Mouse (Mus musculus): Measurements from ENCODE around the gene Nup50. TPM values are rescaled to one million over a fixed set of nuclear protein-coding genes. Genes with fewer than 3 reads are reported as not detected.

Nup50 gene
- total RNA-seq, 2 experiments from 2014 or later: 13.3 TPM

- peak; percentile 94 for DNase-seq
Observed at GRCm38 (mm10) chr15:84987874-84988825, 64.9 kb downstream of the Nup50 start, which contains the start of gene 5031439G07Rik. 5031439G07Rik (minus strand) TSS chr15:84988551.

- DNase-seq: no peak
Observed at GRCm38 (mm10) chr15:84989098-84989497, 65.9 kb downstream of the Nup50 start.

- no peak for DNase-seq
Observed at GRCm38 (mm10) chr15:84989771-84990170, 66.6 kb downstream of the Nup50 start.

Small RNA genes within 50 kb of the gene (microRNA-seq; reads per million reads assigned to microRNA genes)
- gene Mir1249 (ENCODE audit: borderline replicate concordance in 2 of 2): 27.0 to 36.1 reads per million in 2 experiments

Other genes starting within 250 kb of the Nup50 start
- gene Arhgap8, start 203.4 kb upstream of the Nup50 start, total RNA-seq (2021): under 1 TPM in 1 of 2 experiments, not detected in 1; 0.83 TPM
- gene Phf21b, start 67.4 kb upstream of the Nup50 start, total RNA-seq (2021): under 1 TPM; 0.38 to 0.82 TPM
- gene Gm29666, start 3.4 kb upstream of the Nup50 start, total RNA-seq (2021): under 1 TPM; 0.08 to 0.20 TPM
- gene 5031439G07Rik, start 65.1 kb downstream of the Nup50 start, total RNA-seq (2021): 10 to 100 TPM; 38.9 to 56.7 TPM
- not detected for gene Upk3a, start 93.7 kb downstream of the Nup50 start, total RNA-seq (2021)
- gene Fam118a, start 105.5 kb downstream of the Nup50 start, total RNA-seq (2021): 1 to 10 TPM; 3.9 to 4.1 TPM
- gene Smc1b, start 208.6 kb downstream of the Nup50 start, total RNA-seq (2021): not detected
- not detected for gene Ribc2, start 208.7 kb downstream of the Nup50 start, total RNA-seq (2021)